Mouse (Mus musculus) adrenal gland, adult (tissue): Measurements from ENCODE around the gene Usp11.

ENCODE experiments used
- DNase-seq, 2 experiments: peaks; one replicate each; pipeline ENCODE4 v3.0.0; 2022 to 2023; ENCODE audit warnings: low spot score in 1 of 2; ENCODE audit not compliant: inconsistent age in 2 of 2

Usp11 gene

GRCm38 (mm10) chrX:20703741-20704290 lies at the start of gene Usp11:
Usp11 (plus strand) TSS chrX:20703906.
- peak in 1 of 2 experiments; percentile 45 for DNase-seq

- DNase-seq, result no peak
Measured at GRCm38 (mm10) chrX:20657593-20657992, 46.1 kb upstream of the Usp11 start.

- DNase-seq, result peak; percentile 74 to 88
Measured at GRCm38 (mm10) chrX:20658026-20658652, 45.6 kb upstream of the Usp11 start, which contains the start of gene Uba1. Uba1 (plus strand) TSS chrX:20658326.

- peak in 1 of 2 experiments; percentile 29 for DNase-seq
Measured at GRCm38 (mm10) chrX:20658891-20659406, 44.8 kb upstream of the Usp11 start.

GRCm38 (mm10) chrX:20662317-20662715 lies 41.4 kb upstream of the Usp11 start:
- DNase-seq, result no peak

DNA sequence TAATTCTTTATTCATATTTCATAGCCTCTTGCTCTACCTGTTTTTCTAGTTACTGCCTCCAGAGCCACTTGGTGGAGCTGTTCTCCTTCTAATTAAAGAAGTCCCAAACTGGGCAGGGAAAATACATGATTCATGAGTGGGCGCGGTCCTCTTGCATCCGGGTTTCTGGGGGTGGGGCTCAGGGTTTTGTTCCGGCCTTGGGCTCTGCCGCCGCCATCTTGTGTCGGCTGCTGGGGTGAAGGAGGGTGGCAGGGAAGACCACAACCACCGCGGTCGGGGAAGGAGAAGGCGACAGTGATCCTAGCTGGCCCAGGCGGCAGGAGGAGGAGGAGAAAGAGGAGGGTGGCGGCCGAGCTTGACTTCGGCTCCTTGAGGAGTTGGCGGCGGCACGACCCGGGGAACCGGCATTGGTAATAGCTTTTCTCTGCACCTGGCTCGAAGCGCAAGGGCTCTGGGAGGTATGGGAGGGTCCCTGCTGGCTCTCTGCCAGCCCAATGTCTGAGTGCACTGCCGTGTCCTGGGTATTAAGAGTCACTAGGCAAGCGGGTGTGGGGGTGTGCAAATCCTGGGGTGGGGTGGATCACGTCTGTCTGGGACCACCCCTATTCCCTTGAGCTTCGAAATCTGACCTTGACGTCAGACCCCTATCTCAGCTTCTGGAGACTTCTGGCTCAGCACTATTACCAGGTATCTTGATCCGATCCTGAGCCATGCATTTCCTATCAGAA lies 40.8 kb upstream of the Usp11 start:
- DNase-seq, result peak; percentile 86 to 96

DNA sequence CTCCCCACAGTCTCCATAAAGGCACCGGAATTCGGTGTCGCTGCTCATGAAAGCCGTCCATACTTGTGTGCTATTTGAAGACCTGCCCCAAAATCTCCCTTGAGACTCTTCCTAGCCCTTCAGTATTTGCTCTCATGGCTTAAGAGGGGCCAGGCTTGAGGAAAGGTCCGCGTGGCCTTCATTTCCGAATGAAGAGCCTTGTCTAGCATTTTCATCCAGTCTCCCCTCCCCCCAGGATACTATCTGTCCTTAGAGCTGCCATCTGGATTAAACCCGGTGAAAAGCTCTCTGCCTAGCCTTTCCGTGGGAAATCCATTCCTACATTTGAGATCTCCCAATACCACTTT lies 40.3 kb upstream of the Usp11 start:
- peak; percentile 23 to 75 for DNase-seq

DNA sequence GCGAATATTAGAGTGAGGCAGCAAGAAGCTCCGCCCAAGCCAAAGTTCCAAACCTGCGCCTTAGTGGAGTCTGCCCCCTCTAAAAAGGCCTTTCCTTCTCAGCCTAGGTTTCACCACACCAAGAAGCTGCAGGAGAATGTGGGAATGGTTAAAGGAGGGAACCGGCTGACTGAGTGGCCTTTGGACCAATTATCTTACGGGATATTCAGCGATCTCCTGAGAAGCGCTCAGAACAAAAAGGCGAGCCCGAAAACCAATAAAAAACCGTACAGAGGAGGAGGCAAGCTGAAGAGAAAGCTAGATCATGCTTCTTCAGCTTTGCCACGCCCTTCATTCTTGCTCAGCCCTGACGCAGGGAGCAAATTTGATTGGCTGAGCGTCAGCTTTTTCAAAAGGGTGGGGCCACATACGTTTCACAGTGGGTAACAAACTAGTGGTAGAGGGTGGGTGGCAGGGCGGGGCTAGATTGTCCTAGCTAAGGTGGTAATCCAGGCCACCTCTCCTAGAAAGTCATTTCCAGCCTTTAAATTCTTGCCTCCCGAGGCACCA lies 16.1 kb upstream of the Usp11 start, which contains the start of gene Cdk16:
Gene Cdk16, plus strand, starts transcription at position 436 of the 549 bp plus-strand sequence.
- DNase-seq, result peak; percentile 90 to 96

GRCm38 (mm10) chrX:20688068-20688547 lies 15.6 kb upstream of the Usp11 start:
- peak; percentile 90 to 93 for DNase-seq

DNA sequence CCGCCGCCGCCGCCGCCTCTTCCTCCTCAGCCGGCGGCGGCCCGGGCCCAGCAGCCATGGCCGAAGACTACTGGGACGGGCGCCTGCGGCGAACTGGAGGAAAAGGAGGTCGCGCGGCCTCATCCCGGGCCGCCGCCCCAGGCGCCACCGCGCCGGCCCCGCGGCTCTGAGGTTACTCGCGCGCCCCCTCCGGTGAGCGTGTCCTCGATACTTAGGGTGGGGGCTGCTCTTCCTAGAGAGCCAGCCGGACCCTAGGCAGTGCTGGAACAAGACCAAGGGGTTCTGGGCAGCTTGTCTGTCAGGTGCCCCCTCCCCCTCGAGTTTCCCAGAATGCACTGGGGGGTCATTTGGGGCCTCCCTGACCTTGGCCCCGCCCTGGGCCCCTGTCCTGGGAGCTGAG lies 15.1 kb upstream of the Usp11 start:
- DNase-seq, result peak; percentile 66 to 82

DNA sequence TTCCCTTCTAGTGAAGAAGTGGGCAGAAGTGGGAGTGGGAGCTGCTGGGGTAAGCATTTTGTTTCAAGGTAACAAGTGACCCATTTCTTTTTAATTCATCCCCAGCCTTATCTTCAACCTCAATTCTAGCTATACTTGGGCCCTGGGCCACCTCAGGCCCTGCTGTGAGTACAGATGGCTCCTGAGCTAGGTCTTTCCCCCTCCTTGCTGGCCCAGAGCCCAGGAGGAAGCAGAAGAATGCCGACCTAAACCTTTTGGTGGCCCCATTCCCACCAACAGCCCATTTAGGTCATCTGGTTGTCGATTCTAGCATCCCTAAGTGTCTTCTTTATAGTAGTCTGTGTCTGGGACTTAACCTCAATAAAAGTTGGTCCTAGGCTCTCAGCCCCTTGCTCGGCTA lies 12.1 kb upstream of the Usp11 start:
- no peak for DNase-seq

- no peak for DNase-seq
Measured at GRCm38 (mm10) chrX:20692616-20693015, 11.1 kb upstream of the Usp11 start.

DNA sequence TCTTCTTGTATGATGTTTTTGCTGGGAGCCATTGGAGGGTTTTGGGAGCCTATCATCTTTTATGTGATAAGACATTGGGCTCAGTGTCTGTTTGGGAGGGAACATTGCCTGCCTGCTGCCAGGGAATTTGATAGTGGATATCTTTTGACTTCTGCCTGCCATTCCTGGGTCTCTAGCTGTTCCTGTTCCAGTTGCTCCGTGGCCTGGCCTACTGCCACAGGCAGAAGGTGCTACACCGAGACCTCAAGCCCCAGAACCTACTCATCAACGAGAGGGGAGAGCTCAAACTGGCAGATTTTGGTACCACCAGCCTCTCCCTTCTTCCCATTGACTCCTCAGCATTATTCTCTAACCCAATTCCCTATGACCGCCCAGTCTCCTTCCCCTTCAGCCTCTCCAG lies 7.9 kb upstream of the Usp11 start:
- DNase-seq, result no peak

- DNase-seq, result peak; percentile 84 to 92
Measured at GRCm38 (mm10) chrX:20704295-20705082, 783 bp downstream of the Usp11 start.

- no peak for DNase-seq
Measured at GRCm38 (mm10) chrX:20705083-20705402, 1.3 kb downstream of the Usp11 start.

DNA sequence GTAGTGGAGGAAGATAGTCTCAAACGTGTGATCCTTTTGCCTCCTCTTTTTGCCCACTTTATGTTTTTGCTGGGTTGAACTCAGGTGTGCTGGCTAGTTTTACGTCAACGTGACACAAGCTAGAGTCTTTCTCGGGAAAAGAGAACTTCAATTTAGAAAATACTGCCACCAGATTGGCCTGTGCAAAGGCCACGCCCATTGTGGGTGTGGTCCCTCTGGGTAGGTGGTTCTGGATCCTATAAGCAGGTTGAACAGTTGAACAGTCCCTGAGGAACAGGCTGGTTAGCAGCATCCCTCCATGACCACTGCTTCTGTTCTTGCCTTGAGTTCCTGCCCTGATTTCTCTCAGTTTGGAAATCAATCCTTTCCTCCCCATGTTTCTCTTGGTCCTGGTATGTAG lies 25.0 kb downstream of the Usp11 start:
- DNase-seq, result no peak

GRCm38 (mm10) chrX:20730048-20730447 lies 26.3 kb downstream of the Usp11 start:
- peak; percentile 32 to 73 for DNase-seq

- DNase-seq, result no peak
Measured at GRCm38 (mm10) chrX:20736479-20736878, 32.8 kb downstream of the Usp11 start.

DNA sequence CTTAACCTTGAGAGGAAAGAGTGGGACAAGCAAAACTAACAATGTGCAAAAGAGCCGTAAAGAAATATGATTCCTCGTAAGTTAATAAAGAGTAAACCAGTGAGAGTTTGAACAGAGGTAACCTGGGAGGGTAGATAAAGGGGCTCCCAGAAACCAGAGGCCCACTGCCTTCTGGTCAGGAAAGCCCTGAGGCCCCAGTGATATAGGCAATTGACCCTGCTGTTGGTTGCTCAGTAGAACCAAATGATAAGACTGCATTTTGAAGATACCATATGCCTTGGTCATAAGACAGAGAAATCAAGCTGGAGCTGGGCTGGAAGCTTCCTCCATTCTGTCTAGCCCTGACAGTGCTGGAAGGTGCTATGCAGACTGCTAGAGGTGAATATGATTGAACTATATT lies 45.1 kb downstream of the Usp11 start:
- no peak for DNase-seq

GRCm38 (mm10) chrX:20761201-20761600 lies 57.5 kb downstream of the Usp11 start:
- DNase-seq, result no peak
